Mouse (Mus musculus) CD4-positive helper T cell, adult 2 months (primary cell): ENCODE data around the gene Slc10a2.
"Not testable (repeated sequence)": the region's sequence is repeated elsewhere in the genome, so short reads cannot be mapped to it uniquely, and the experiment has no call there.

Experiments
- DNase-seq: peaks from one replicate; pipeline ENCODE4 v3.0.0-alpha.2; 2012; ENCODE audit warnings: low read depth, missing footprints, low spot score

The Slc10a2 gene

GRCm38 (mm10) chr8:5105186-5105585 is at the start of gene Slc10a2:
Gene Slc10a2, minus strand, starts transcription at chr8:5105351.
- DNase-seq: no peak

DNA sequence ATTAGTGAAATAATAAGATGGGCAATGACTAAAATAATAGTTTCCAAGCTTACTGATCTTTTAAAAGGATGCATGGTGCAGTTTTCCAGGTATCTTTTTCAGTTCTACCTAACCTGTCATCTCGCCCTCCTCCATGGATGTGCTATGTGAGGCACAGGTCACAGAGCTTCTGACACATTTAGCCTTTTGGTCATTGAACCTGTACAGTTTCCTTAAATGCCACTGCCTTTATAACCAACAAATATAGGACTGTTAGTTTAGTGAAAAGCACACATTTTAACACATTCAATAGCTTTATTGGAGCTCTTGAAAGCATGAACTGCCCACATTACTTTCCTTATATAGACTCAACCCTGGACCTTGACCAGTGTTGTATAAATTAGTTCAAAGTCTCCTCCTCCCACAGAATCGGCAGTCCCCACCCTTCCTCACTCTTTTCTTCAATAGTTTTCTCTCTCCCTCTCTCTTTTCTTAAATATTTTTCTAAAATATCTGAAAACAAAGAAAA is 24.2 kb upstream of the Slc10a2 start:
- DNase-seq: no peak

DNA sequence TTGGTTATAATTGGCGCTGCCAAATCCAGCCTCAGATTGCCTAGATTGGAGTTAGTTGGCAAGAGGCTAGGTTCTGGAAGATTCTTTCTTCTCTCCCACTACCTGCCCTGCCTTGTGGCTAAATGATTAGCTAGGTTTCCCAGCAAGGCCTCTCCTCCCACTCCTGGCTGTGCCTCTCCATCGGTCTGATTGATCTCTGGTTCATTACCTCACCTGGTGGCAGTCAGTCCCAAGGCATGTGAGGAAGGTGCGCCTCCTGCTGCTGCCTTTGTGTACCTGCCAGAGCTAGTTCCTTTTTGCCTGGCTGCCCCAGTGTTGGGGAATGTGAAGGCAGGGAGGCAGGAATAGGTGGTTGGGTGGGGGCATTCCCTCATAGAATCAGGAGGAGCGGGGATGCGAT is 1.7 kb upstream of the Slc10a2 start:
- no peak for DNase-seq

GRCm38 (mm10) chr8:5095392-5095791 is 9.8 kb downstream of the Slc10a2 start:
- DNase-seq: no peak

DNA sequence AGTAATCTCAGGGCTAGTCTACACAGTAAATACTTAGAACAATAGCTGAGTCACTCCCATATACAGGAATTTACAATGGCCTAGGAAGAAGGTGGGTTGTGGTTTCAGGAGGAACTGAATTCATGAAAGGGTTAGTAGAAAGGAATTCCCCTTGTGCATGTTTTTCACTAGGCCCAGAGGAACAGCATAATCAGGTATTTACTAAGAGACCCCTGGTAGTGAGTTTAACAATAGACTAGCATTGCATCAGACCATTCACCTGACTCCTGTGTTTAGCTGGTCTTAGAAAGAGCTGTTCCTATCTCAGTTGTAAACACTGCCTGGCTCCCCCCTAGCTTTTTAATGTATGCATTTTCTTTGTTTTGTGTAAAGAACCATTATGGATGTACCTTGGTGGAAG is 11.2 kb downstream of the Slc10a2 start:
- DNase-seq: not testable (repeated sequence)

DNA sequence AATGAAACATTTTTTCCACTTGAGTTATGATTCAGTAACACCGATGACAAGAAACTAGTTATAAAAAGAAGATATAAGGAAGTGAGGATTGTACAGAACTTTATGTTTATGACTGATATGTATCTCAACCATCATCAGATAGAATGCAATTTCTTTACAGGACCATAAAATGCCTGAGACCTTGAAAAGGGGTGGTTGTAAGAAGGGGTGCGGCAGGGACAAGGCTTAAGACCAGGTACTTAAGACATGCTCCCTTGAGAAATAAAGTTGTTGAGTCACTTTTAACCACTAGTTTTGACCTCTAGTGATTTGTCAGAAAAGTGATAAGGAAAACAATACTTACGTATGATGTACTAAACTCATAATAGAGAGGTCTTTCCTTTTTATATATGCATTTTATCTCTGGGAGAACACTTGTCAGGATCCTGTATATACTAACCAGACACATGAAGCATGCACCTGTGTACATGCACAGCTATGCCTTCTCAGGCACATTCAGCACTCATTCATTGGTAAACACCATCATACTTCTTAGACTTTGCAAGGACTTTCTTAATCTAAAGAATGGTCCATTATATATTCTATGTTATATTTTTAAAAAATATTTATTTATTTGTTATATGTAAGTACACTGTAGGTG is 31.4 kb downstream of the Slc10a2 start:
- no peak for DNase-seq

DNA sequence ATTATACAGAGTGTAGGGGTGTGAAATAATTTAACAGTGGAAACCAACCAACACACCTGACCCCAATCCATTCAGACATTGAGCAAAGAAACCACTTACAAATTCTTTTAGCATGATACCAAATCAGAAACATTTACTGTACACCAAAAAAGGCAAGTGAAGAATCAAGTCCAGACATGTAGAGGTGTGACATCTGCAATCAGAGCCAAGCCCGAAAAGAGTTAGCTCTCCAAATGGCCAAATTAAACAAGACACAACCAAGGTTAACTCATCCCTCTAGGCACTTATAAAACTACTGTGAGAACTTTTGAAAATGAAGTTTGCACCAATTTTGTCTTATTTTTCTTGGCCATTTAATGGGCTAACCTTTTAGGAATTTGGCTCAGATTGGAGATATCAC is 46.3 kb downstream of the Slc10a2 start:
- DNase-seq: no peak

DNA sequence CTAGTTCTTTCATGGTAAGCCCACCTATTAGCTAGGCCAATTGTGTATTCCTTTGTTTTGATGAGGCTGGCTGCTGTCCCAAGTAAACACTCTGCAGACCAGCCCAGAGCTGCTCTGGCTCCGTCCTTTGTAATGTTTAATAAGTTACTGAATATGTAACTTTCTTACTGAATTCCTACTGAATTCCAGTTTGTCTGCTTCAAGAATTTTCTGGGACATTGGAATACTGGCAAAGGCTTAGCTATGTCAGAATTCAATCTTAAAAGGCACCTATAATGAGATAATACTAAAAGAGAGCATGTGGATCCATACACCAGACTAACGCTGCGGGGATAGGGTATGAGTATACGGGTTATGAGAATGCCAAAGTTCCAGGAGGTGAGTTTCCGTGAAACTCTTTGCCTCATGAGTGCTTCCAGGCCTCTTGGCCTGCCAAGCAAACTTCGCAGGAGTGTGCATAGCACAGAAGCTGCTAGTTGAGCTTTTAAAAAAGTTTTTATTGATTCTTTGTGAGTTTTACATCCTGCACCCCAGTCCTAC is 60.7 kb downstream of the Slc10a2 start:
- DNase-seq: not testable (repeated sequence)

DNA sequence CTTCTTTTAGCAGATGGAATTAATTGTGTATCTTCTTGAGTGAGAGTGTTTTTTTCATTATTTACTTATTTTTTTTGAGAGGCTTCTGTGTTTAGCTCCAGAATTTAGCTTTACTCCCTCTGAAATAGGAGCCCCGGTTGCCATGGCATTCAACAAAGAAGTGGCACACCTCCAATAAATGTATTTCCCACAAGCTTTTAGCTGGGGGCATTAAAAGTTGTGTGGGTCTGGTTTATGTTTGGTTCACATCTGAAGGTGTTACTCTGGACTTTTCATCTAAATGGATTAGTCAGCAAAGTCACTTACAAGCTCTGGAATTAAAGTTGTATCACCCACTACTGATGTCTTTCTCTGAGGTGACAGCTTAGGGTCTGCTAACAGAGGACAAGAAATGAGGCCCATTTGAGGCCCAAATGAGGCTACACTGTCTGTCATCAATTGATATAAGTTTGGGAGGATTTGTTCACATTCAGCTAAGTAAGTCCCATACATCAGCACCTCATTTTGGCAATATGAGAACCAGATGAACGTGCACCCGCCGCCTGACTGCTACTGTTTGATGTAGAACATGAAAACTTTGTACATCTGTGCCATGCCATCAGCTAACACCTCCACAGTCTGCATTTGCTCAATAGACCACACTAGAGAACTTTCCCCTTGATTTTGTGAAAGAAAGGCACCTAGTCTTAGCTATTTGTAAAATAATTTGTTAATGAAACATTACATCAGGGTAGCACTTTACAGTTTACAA is 66.2 kb downstream of the Slc10a2 start:
- no peak for DNase-seq
